Mouse (Mus musculus) heart, postnatal 0 days (tissue): Measurements from ENCODE around the gene Man2b1.

Experiments
- CTCF ChIP-seq: IDR thresholded peaks from 2 replicates; pipeline ENCODE4 v1.5.1; 2016; ENCODE audit warnings: antibody characterized with exemption, control low read depth, low read depth
- EP300 ChIP-seq: IDR thresholded peaks from 2 replicates; pipeline ENCODE4 v1.6.1; 2016; ENCODE audit warnings: antibody characterized with exemption, low read depth

GRCm38 (mm10) chr8:85073041-85073612, 9.9 kb upstream of the Man2b1 start:
- TF ChIP-seq CTCF (no peak), EP300 (no peak)
